Mouse (Mus musculus) brain, embryonic 14.5 days (tissue): ENCODE measurements around the gene Abcd4.

Experiments
- CTCF ChIP-seq: fragments of 200-500 bp; IDR thresholded peaks from 2 replicates; pipeline ENCODE4 v1.5.1; 2012; ENCODE audit warnings: inconsistent platforms, mild to moderate bottlenecking, moderate library complexity, borderline replicate concordance; ENCODE audit not compliant: insufficient read depth, insufficient read length; ENCODE audit errors: extremely low read depth
- POLR2A ChIP-seq: fragments of 200-500 bp; IDR thresholded peaks from 2 replicates; pipeline ENCODE4 v1.6.1; 2012; ENCODE audit warnings: mild to moderate bottlenecking, inconsistent platforms, borderline replicate concordance; ENCODE audit not compliant: poor library complexity, insufficient read depth, insufficient read length, severe bottlenecking; ENCODE audit errors: extremely low read depth

- no peak for TF ChIP-seq CTCF
- no peak for TF ChIP-seq POLR2A
These were observed 35.9 kb downstream of the Abcd4 start for GRCm38 (mm10) chr12:84581285-84581684.
